28 mouse cellular contexts compared by ENCODE assay signal in genomic region chr14:45291608-45292007, GRCm38 (mm10). TPM values are rescaled to one million over a fixed set of nuclear protein-coding genes. Genes with fewer than 3 reads are reported as not detected.
DNase-seq lines count a peak whose midpoint lies in the region; ATAC-seq and TF ChIP-seq lines count a peak whose summit lies in the region.
"Had no signal": no experiment of that assay in that cellular context is flagged by ENCODE, and none has a peak within 500 bp of the region (broad histone marks: within the 10 kb centered on the region; RNA-seq: fewer than 3 reads in every experiment).

No protein-coding gene starts in this region.

- H3K4me3 ChIP-seq in myocyte, result no peak overlapping the region
- H3K4me3 ChIP-seq: embryonic facial prominence, embryonic 10.5 days; embryonic facial prominence, embryonic 13.5 days; erythroblast, embryonic 14.5 days; forebrain, embryonic 12.5 days; forebrain, embryonic 15.5 days; heart, embryonic 12.5 days; heart, embryonic 15.5 days; hindbrain, embryonic 12.5 days; hindbrain, embryonic 15.5 days had no signal

- H3ac ChIP-seq in myocyte (ENCODE audit: control insufficient read depth, insufficient read length), result no peak overlapping the region

- H3K27me3 ChIP-seq in myocyte (ENCODE audit: control insufficient read depth, insufficient read depth, insufficient read length), result no peaks in the 10 kb centered on the region
- H3K27me3 ChIP-seq: CH12.LX; embryonic facial prominence, embryonic 13.5 days; forebrain, embryonic 12.5 days; forebrain, embryonic 15.5 days; heart, embryonic 12.5 days; heart, embryonic 15.5 days; hindbrain, embryonic 12.5 days; hindbrain, embryonic 15.5 days had no signal

- ATAC-seq in megakaryocyte, adult 5-6 weeks (ENCODE audit: poor library complexity, severe bottlenecking), result peak; percentile 72
- ATAC-seq: forebrain, embryonic 15.5 days had no signal

- DNase-seq in heart, adult 11 months, result peak; percentile 88
- no peak for DNase-seq in heart, postnatal 4 days
- peak; percentile 65 for DNase-seq in 416B (ENCODE audit: low read depth)
- DNase-seq in neural tube, embryonic 10.5 days (ENCODE audit: extremely low spot score, low spot score), result no peak
- no peak for DNase-seq in right cerebral cortex, postnatal 4 days
- DNase-seq: adrenal gland, adult 2 months; adrenal gland, postnatal 14 days; B cell, adult 2 months; cerebellum, adult 11 months; cerebellum, adult 2 months; cerebellum, adult 9-11 months; cerebellum, postnatal 36 days; embryo, embryonic 11 days; gastrocnemius, postnatal 25 days; heart, postnatal 10 days; heart, postnatal 36 days had no signal

- no peaks in the 10 kb centered on the region for H3K79me2 ChIP-seq in myocyte (ENCODE audit: control insufficient read depth, insufficient read depth)

- peaks cover 83% of the 10 kb centered on the region for H3K36me3 ChIP-seq in myocyte (ENCODE audit: control insufficient read depth, insufficient read depth)

- no peak for TF ChIP-seq POLR2A in myocyte (IDR thresholded peaks at IDR 0.05; ENCODE audit: insufficient read length, low read depth)

- H3K4me2 ChIP-seq in myocyte (ENCODE audit: low read depth), result no peak overlapping the region
- H3K4me2 ChIP-seq: embryonic facial prominence, embryonic 13.5 days; forebrain, embryonic 12.5 days; forebrain, embryonic 15.5 days; heart, embryonic 12.5 days; heart, embryonic 15.5 days; hindbrain, embryonic 12.5 days; hindbrain, embryonic 15.5 days had no signal

TF ChIP-seq in myocyte, 11 proteins besides CTCF, POLR2A, EP300 and RAD21:
- TF ChIP-seq MAX (IDR thresholded peaks at IDR 0.05; ENCODE audit: low read depth), result no peak
- TF ChIP-seq E2F4 (IDR thresholded peaks at IDR 0.05; ENCODE audit: insufficient read depth), result no peak
- peak; percentile 75 for TF ChIP-seq POLR2AphosphoS2 (IDR thresholded peaks at IDR 0.05; ENCODE audit: insufficient read length, low read depth)
- TF ChIP-seq SRF (IDR thresholded peaks at IDR 0.05; ENCODE audit: control insufficient read depth, insufficient read length, low read depth), result no peak
- TF ChIP-seq REST (IDR thresholded peaks at IDR 0.05; ENCODE audit: insufficient read depth, insufficient read length), result no peak
- no peak for TF ChIP-seq TCF12 (IDR thresholded peaks at IDR 0.05; ENCODE audit: insufficient read depth, poor library complexity, severe bottlenecking)

RNA-seq across cellular contexts. Expression of gene Ero1l, which starts 27.0 kb away (rescaled TPM):
- total RNA-seq in heart, postnatal 4 days (2021), result 10 to 100 TPM; 25.7 to 25.8 TPM
- 72.1 and 75.6 TPM in 2 replicates for total RNA-seq in megakaryocyte, adult 5-6 weeks (2015)
- 43.2 and 80.7 TPM in 2 replicates for total RNA-seq in megakaryocyte, adult 5-6 weeks (2017)
- 43.5 TPM for polyA plus RNA-seq in myocyte (2012; fragmentation: generic; extraction: Trizol)

RNA-seq across cellular contexts. Expression of gene Psmc6, which starts 38.0 kb away (rescaled TPM):
- total RNA-seq in heart, postnatal 4 days (2021), result 100 to 1,000 TPM; 117 to 118 TPM
- 120 and 126 TPM in 2 replicates for total RNA-seq in megakaryocyte, adult 5-6 weeks (2015)
- total RNA-seq in megakaryocyte, adult 5-6 weeks (2017), result 140 and 144 TPM in 2 replicates
- 72.7 TPM for polyA plus RNA-seq in myocyte (2012; fragmentation: generic; extraction: Trizol)

RNA-seq across cellular contexts. Expression of gene Styx, which starts 59.3 kb away (rescaled TPM):
- total RNA-seq in heart, postnatal 4 days (2021), result 10 to 100 TPM; 45.4 to 57.1 TPM
- total RNA-seq in megakaryocyte, adult 5-6 weeks (2015), result 22.0 and 23.7 TPM in 2 replicates
- 13.1 and 14.1 TPM in 2 replicates for total RNA-seq in megakaryocyte, adult 5-6 weeks (2017)
- 6.3 TPM for polyA plus RNA-seq in myocyte (2012; fragmentation: generic; extraction: Trizol)

Comparison
In these comparisons a context has a peak if more than half of its experiments do, and no peak if none do; other contexts are left out.
1. DNase-seq: peak in heart, adult 11 months (single experiment) and 416B (single experiment); none in heart, postnatal 4 days (single experiment), neural tube, embryonic 10.5 days (single experiment) and right cerebral cortex, postnatal 4 days (single experiment).